Mouse (Mus musculus) WW6 (cell line): ENCODE data around the gene Hexim1.

Source experiments
- DNase-seq: peaks from one replicate; pipeline ENCODE4 v3.0.0-alpha.2; 2013; ENCODE audit warnings: low read depth, low spot score

Hexim1 gene

GRCm38 (mm10) chr11:103096979-103097894, 18.8 kb upstream of the Hexim1 start:
- no peak for DNase-seq

- DNase-seq = no peak
These were observed 17.4 kb upstream of the Hexim1 start for GRCm38 (mm10) chr11:103098531-103099190.

- no peak for DNase-seq
These were observed 16.6 kb upstream of the Hexim1 start for GRCm38 (mm10) chr11:103099352-103099940.

DNA sequence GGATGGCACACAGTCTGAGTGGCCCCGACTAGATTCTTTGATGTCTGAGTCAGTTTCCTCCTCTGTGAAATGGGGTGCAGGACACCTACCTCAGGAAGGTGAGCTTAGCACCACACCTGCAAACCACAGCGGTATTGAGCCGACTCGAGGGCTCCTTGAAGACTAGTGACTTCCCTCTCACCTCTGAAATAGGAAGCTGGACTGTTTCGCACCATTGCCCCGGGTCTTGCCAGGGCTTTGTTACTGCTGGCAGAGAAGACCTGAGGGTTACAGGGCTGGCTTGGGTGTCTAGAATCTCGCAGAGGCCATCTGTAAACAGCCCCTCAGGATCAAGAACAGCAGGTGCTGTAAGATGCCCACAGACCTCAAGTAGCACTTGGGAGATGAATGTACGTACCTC, 15.7 kb upstream of the Hexim1 start:
- DNase-seq = no peak

- peak; percentile 78 for DNase-seq
These were observed 14.6 kb upstream of the Hexim1 start, which contains the start of the genes Plcd3 and Acbd4 for GRCm38 (mm10) chr11:103101481-103101865. Gene Plcd3 (minus strand): TSS chr11:103101658. Gene Acbd4 (plus strand): TSS chr11:103101682.

DNA sequence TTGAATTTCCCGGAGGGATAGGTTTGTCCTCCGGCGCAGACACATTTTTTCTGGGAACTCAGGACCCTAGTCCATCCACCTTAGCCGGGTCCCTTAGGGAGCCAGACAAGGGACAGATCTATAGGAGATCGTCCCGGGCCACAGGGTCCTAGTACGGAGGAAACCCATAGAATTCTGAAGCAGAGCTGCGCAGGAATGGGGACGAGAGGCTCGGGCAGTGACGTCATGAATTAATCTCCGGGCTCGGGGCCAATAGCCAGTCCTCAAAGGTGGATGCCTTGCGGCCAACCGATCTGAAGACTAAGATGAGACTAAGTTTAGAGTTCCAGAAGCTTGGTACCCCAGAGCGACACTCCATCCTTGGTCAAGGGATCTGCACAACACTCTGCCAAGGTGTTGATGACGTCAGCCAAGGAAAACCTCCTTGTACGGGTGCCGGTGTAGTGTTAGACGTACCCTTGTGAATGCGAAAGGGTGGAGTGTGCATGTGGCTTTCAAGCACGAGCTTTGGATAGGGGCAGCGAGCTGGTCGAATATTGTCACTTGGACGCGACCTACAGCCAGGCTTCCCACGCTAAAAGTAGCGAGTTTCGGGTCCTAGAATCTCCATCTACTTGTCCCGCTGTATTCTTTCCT, 14.0 kb upstream of the Hexim1 start:
- DNase-seq = no peak

DNA sequence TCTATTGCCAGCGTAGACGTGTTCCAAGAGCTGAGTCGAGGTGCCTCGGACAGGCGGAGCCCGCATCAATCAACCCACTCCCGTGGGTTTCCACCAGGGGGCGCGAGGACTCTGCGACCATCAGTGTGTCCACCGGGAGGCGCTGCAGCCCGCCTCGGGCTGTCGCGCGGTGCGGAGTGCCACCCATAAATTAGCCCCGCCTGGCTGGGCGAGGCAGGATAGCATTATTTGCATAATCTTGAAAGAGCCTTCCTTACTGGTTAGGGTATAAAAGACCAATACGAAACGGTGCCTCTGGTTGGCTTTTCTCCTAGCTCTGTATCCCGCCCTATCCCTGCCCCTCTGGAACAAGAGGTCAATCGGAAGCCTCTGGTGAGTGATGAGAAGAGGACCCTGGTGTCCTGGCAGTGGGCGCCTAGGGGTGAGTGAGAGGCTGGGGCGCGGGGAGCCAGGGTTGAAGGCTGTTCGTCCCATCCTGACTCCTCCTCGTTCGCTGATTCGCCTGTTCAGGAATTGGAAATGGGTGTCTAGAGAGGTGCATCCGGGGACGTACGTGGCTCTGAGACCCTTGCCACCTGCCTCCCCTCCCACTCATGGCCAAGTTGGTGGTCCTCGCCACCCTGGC, 13.2 kb upstream of the Hexim1 start:
- DNase-seq = peak; percentile 98

DNA sequence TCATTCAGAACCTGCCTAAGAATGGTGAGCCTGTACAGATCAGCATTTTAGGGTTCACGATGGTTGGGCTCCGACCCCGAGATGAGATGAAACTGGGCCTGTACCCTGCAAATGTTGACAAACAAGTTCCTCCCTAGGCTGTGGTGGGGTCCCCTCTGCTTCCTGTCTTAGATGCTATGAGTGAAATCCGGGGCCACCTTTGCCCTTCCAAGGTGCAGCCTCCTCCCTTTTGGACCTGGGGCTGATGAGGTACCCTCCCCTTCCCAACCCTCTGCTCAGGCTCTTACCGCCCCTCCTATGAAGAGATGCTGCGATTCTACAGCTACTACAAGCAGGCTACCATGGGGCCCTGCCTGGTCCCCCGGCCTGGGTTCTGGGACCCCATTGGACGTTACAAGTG, 12.4 kb upstream of the Hexim1 start:
- DNase-seq = no peak

- DNase-seq = no peak
These were observed 11.6 kb upstream of the Hexim1 start for GRCm38 (mm10) chr11:103104469-103104868.

- DNase-seq = no peak
These were observed 10.8 kb upstream of the Hexim1 start for GRCm38 (mm10) chr11:103105180-103105725.

- no peak for DNase-seq
These were observed 10.2 kb upstream of the Hexim1 start for GRCm38 (mm10) chr11:103105810-103106209.

GRCm38 (mm10) chr11:103106386-103106785, 9.6 kb upstream of the Hexim1 start:
- DNase-seq = no peak

- DNase-seq = no peak
These were observed 4.7 kb upstream of the Hexim1 start for GRCm38 (mm10) chr11:103111301-103111700.

DNA sequence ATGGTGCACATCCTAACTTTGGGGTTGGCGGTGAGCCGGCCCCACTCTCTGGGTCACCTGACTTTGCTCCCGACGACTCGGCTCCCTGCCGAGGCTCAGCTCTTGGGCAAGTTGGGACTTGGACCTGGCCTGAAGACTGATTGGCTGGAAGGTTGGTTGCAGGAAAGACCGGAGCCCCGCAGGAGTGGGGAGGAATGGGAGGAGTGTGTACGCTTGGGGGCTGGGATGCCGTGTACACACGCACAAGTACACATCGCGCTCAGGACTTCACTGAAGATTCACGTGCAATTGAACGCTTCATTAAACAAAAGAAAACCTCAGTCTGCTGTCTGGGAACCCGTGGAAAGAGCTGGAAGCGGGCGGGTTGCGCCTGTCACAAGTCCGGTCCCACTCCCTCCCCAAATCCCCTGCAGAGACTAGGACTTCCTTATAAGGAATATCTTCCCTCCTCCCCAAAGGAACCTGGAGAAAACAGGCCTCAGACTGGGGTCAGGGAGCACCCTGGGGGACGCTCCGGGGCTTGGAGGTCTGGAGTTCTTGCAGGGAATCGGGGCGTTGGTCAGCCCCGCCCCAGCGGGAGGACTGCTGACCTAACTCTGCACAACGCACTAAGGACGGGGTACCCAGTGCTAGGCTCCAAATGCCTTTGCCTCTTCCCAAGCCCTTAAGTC, 4.0 kb upstream of the Hexim1 start:
- DNase-seq = peak; percentile 71

- DNase-seq = no peak
These were observed 3.5 kb upstream of the Hexim1 start for GRCm38 (mm10) chr11:103112552-103112912.

DNA sequence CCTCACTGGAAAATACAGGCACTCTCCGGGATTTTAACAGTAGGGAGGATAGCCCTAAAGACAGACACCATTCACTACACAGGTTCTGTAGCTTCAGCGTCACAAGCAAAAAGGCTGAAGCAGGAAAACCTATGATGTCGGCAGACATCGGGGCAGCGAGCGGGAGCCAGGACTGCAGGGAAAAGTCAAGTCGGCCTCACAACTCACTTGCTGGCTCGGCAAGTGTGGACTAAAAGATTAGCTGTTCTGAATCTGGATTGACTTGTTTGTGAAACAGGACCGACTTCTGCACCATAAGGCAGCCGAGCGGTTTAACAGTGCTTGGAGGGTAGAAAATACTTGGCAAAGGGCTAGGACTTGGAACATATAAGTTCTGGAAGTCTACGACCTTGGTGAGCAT, 3.0 kb upstream of the Hexim1 start:
- no peak for DNase-seq

- no peak for DNase-seq
These were observed 2.3 kb upstream of the Hexim1 start for GRCm38 (mm10) chr11:103113771-103114170.

DNA sequence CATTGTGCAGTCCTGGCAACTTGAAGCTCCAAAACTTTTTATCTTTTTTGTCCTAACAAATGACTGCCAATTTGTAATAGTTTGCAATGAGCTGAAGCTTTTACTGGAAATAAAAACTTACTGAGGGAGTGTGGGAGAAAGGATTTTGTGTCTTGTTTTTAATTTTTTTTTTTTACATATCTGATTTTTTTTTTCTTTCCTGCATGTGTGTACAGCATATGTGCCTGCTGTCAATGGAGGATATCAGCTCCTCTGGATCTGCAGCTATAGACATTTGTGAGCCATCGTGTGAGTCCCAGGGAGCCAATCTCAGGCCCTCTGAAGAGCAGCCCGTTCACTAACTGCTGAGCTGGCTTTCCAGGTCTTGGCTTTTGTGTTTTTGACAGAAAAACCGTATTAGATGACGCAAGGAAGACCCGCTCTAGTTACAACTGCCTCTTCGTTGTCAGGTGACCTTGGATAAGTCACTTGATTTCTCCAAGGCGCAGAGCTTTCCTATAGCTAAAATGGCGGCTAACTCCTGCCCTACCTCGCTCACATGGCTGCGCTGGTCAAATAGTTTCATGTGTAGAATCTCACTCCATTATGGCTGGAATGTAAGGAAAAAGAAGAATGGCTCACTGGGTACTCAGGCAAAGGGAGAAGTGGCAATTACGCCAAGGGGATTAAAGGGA, 1.6 kb upstream of the Hexim1 start:
- DNase-seq = no peak

DNA sequence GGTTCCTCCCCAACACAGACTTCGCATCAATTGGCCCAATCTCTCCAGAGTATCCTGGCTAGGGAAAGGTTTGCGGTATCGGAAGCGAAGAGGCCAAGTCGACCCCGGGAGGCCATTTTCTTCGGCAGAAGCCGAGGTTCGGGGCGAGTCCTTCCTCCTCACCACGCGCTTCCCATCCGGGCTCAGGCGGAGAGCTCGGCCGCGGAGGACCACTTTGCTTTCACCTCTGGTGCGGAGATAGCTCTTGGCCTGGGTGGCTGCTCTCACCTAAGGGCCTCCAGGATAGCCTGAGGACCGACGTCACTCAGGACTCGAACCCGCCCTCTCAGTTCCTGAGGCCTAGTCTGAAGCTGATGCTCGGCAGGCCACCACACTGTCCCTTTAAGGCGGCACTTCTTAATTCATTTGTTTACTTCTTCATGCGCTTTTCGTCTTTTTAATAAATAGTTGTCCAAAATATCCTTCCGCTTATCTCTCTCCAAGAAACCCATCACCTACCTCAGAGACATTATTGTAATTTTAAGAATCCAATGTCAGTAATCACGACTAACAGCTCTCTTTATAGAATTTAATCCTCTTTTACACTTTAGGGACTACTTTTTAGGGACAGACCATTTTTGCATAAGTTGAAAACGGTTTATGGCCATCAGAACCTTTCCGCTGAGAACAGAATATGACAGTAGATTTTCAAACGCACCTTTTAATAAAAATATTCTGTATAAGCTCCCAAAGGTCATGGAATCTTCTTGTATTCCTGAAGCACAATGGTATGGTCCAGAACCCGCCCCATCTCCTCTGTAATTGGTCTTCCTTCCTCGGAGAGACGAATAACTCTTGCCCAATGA, 646 bp upstream of the Hexim1 start:
- peak; percentile 73 for DNase-seq
